Mouse (Mus musculus) heart, postnatal 0 days (tissue): ENCODE data around the gene Serpina10.

Source experiments
- CTCF ChIP-seq: IDR thresholded peaks from 2 replicates; pipeline ENCODE4 v1.5.1; 2016; ENCODE audit warnings: antibody characterized with exemption, control low read depth, low read depth
- EP300 ChIP-seq: IDR thresholded peaks from 2 replicates; pipeline ENCODE4 v1.6.1; 2016; ENCODE audit warnings: antibody characterized with exemption, low read depth

- TF ChIP-seq CTCF = no peak
- no peak for TF ChIP-seq EP300
Observed at GRCm38 (mm10) chr12:103670964-103671363, 39.7 kb upstream of the Serpina10 start.
